Mouse (Mus musculus) thymus, adult 2 months (tissue): ENCODE data around the gene Cspg4.

Experiments used
- CTCF ChIP-seq: fragments of 200-500 bp; IDR thresholded peaks from 2 replicates; pipeline ENCODE4 v1.5.1; 2012; ENCODE audit warnings: mild to moderate bottlenecking, control low read depth, low read length, moderate library complexity, borderline replicate concordance; ENCODE audit not compliant: control insufficient read depth, poor library complexity, insufficient read depth; ENCODE audit errors: extremely low read depth
- POLR2A ChIP-seq: fragments of 200-500 bp; IDR thresholded peaks from 2 replicates; pipeline ENCODE4 v1.6.1; 2012; ENCODE audit warnings: mild to moderate bottlenecking, low read length, control low read depth, moderate library complexity; ENCODE audit not compliant: control insufficient read depth, poor library complexity, insufficient read depth; ENCODE audit errors: extremely low read depth

GRCm38 (mm10) chr9:56900571-56900970 lies 35.7 kb downstream of the Cspg4 start:
- TF ChIP-seq POLR2A = no peak
- TF ChIP-seq CTCF = no peak
